Mouse (Mus musculus) testis, adult 2 months (tissue): ENCODE data around the gene Cxcl12. TPM values are rescaled to one million over a fixed set of nuclear protein-coding genes. Genes with fewer than 3 reads are reported as not detected.

Experiments used
- H3K27ac ChIP-seq: fragments of 200-500 bp; 2 replicates; pipeline ENCODE4 v1.5.1; 2012; ENCODE audit warnings: low read depth, low read length; ENCODE audit not compliant: control insufficient read depth, insufficient read depth
- H3K27me3 ChIP-seq: fragments of 200-500 bp; 2 replicates; pipeline ENCODE4 v1.6.1; 2012; ENCODE audit warnings: mild to moderate bottlenecking, low read length, moderate library complexity; ENCODE audit not compliant: control insufficient read depth, insufficient read depth
- H3K36me3 ChIP-seq: fragments of 200-500 bp; 2 replicates; pipeline ENCODE4 v1.6.1; 2012; ENCODE audit warnings: mild to moderate bottlenecking, low read length; ENCODE audit not compliant: control insufficient read depth, insufficient read depth
- H3K4me1 ChIP-seq: fragments of 200-500 bp; 2 replicates; pipeline ENCODE4 v1.6.1; 2012; ENCODE audit warnings: low read length; ENCODE audit not compliant: control insufficient read depth, insufficient read depth
- H3K4me3 ChIP-seq: fragments of 200-500 bp; 2 replicates; pipeline ENCODE4 v1.5.1; 2012; ENCODE audit warnings: low read depth, mild to moderate bottlenecking, low read length, moderate library complexity, mixed read lengths; ENCODE audit not compliant: control insufficient read depth
- CTCF ChIP-seq: fragments of 200-500 bp; IDR thresholded peaks from 2 replicates; pipeline ENCODE4 v1.5.1; 2012; ENCODE audit warnings: low read depth, mild to moderate bottlenecking, inconsistent platforms, low read length, moderate library complexity; ENCODE audit not compliant: control insufficient read depth, insufficient read depth, insufficient replicate concordance
- POLR2A ChIP-seq: fragments of 200-500 bp; IDR thresholded peaks from 2 replicates; pipeline ENCODE4 v1.6.1; 2012; ENCODE audit warnings: low read depth, mild to moderate bottlenecking, inconsistent platforms, low read length, moderate library complexity; ENCODE audit not compliant: control insufficient read depth
- polyA plus RNA-seq: library from polyadenylated mRNA; depleted of rRNA; stranded (reverse); fragments of >200 nt; gene quantifications from 2 replicates; pipeline ENCODE4 v1.2.3, GENCODE M21; 2012

Cxcl12 gene
- polyA plus RNA-seq, 1 experiment = 10.4 TPM

GRCm38 (mm10) chr6:117199718-117200117, 31.4 kb downstream of the Cxcl12 start:
- H3K36me3 ChIP-seq = no peaks in the 10 kb centered on the region
- no peak overlapping the region for H3K4me3 ChIP-seq
- no peaks in the 10 kb centered on the region for H3K27me3 ChIP-seq
- no peak for TF ChIP-seq POLR2A
- no peak overlapping the region for H3K27ac ChIP-seq
- no peaks in the 10 kb centered on the region for H3K4me1 ChIP-seq

- no peak overlapping the region for H3K4me3 ChIP-seq
- no peaks in the 10 kb centered on the region for H3K27me3 ChIP-seq
- H3K27ac ChIP-seq = no peak overlapping the region
- TF ChIP-seq POLR2A (no peak), CTCF (no peak)
- H3K4me1 ChIP-seq = no peaks in the 10 kb centered on the region
- H3K36me3 ChIP-seq = no peaks in the 10 kb centered on the region
Observed at GRCm38 (mm10) chr6:117200916-117201315, 32.6 kb downstream of the Cxcl12 start.

- Histone ChIP-seq H3K27ac (no peak overlapping the region), H3K36me3 (no peaks in the 10 kb centered on the region), H3K4me3 (no peak overlapping the region), H3K4me1 (no peaks in the 10 kb centered on the region), H3K27me3 (no peaks in the 10 kb centered on the region)
- TF ChIP-seq POLR2A (no peak), CTCF (no peak)
Observed at GRCm38 (mm10) chr6:117201396-117201795, 33.1 kb downstream of the Cxcl12 start.

GRCm38 (mm10) chr6:117201859-117202258, 33.5 kb downstream of the Cxcl12 start:
- Histone ChIP-seq H3K4me1 (no peaks in the 10 kb centered on the region), H3K4me3 (no peak overlapping the region), H3K27ac (no peak overlapping the region), H3K36me3 (no peaks in the 10 kb centered on the region), H3K27me3 (no peaks in the 10 kb centered on the region)
- TF ChIP-seq CTCF (no peak), POLR2A (no peak)

GRCm38 (mm10) chr6:117202856-117203400, 34.6 kb downstream of the Cxcl12 start:
- Histone ChIP-seq H3K36me3 (no peaks in the 10 kb centered on the region), H3K4me1 (no peaks in the 10 kb centered on the region), H3K27ac (no peak overlapping the region), H3K4me3 (no peak overlapping the region), H3K27me3 (no peaks in the 10 kb centered on the region)
- TF ChIP-seq CTCF = no peak
- no peak for TF ChIP-seq POLR2A

- Histone ChIP-seq H3K27me3 (no peaks in the 10 kb centered on the region), H3K4me1 (no peaks in the 10 kb centered on the region), H3K4me3 (no peak overlapping the region), H3K27ac (no peak overlapping the region), H3K36me3 (no peaks in the 10 kb centered on the region)
- TF ChIP-seq POLR2A (no peak), CTCF (no peak)
Observed at GRCm38 (mm10) chr6:117204112-117204511, 35.8 kb downstream of the Cxcl12 start.

GRCm38 (mm10) chr6:117206834-117207233, 38.5 kb downstream of the Cxcl12 start:
- Histone ChIP-seq H3K27me3 (no peaks in the 10 kb centered on the region), H3K27ac (no peak overlapping the region), H3K4me1 (no peaks in the 10 kb centered on the region), H3K36me3 (no peaks in the 10 kb centered on the region), H3K4me3 (no peak overlapping the region)
- TF ChIP-seq POLR2A (no peak), CTCF (no peak)

GRCm38 (mm10) chr6:117207289-117207688, 39.0 kb downstream of the Cxcl12 start:
- no peak for TF ChIP-seq POLR2A
- no peak for TF ChIP-seq CTCF
- H3K27me3 ChIP-seq = no peaks in the 10 kb centered on the region
- H3K27ac ChIP-seq = no peak overlapping the region
- no peaks in the 10 kb centered on the region for H3K4me1 ChIP-seq
- H3K4me3 ChIP-seq = no peak overlapping the region
- H3K36me3 ChIP-seq = no peaks in the 10 kb centered on the region
